Comparison of ENCODE assay signal across 10 mouse cellular contexts in the genomic region with DNA sequence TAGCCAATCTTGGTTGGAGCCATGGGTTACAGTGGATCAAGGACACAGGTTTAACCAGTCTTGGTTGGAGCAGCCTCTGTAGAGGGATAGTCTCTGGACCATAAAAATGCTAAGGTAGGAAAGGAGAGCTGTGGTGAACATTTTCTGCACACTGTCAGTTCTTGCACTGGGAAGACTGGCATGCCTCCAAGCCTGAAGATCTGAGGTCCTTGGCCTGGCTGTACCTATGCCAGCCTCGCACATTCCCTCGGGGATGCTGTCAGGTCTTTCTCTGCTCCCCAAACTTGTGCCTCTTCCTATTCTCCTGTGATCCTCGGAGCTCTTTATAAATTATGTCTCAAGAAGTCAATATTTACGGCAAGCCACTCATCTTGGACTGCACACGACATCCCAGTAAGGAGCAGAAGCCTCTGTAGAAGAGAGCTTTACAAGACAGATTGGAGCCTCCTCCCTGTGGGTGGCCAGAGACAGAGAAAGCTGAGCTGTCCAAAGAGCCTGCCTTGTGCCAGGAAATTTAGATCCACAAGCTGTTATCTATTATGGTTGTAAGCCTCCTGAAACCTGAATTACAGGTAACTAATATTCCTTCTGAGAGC.
DNase-seq lines count a peak whose midpoint lies in the region.
"Had no signal": no experiment of that assay in that cellular context is flagged by ENCODE, and none has a peak within 500 bp of the region (broad histone marks: within the 10 kb centered on the region; RNA-seq: fewer than 3 reads in every experiment).

No protein-coding gene starts in this region.

- intact Hi-C loops in heart, postnatal 10 days (cut with DNase I): no loop called here

- DNase-seq in heart, postnatal 10 days: peak; percentile 10 to 20
- DNase-seq in heart, adult 8-10 months (ENCODE audit: low spot score): no peak
- peak; percentile 10 for DNase-seq in lung, postnatal 14 days
- no peak for DNase-seq in lung, postnatal 25 days (ENCODE audit: low spot score)
- DNase-seq in cerebellum, adult 11-12 months: peak; percentile 76
- DNase-seq in kidney, postnatal 10 days: peak; percentile 50
- no peak for DNase-seq in layer of hippocampus, adult 11-12 months (ENCODE audit: low spot score)
- no peak for DNase-seq in urinary bladder, postnatal 25 days (ENCODE audit: low spot score)
- DNase-seq: liver, embryonic 13.5 days; lung, postnatal 4 days had no signal

Comparison
In these comparisons a context has a peak if more than half of its experiments do, and no peak if none do; other contexts are left out.
1. DNase-seq: peak in heart, postnatal 10 days (2 of 2), lung, postnatal 14 days (single experiment), cerebellum, adult 11-12 months (single experiment) and kidney, postnatal 10 days (single experiment); none in heart, adult 8-10 months (single experiment), lung, postnatal 25 days (single experiment), layer of hippocampus, adult 11-12 months (single experiment) and urinary bladder, postnatal 25 days (single experiment).